Comparison of ENCODE assay signal across 12 mouse cellular contexts in genomic region chr4:139582346-139582745, GRCm38 (mm10). TPM values are rescaled to one million over a fixed set of nuclear protein-coding genes. Genes with fewer than 3 reads are reported as not detected.
DNase-seq lines count a peak whose midpoint lies in the region; ATAC-seq and TF ChIP-seq lines count a peak whose summit lies in the region.
"Had no signal": no experiment of that assay in that cellular context is flagged by ENCODE, and none has a peak within 500 bp of the region (broad histone marks: within the 10 kb centered on the region; RNA-seq: fewer than 3 reads in every experiment).

No protein-coding gene starts in this region.

- no peaks in the 10 kb centered on the region for H3K36me3 ChIP-seq in heart, embryonic 12.5 days
- H3K36me3 ChIP-seq in neural tube, embryonic 11.5 days (ENCODE audit: control insufficient read depth, insufficient read depth, low read length), result no peaks in the 10 kb centered on the region
- H3K36me3 ChIP-seq in limb, embryonic 11.5 days (ENCODE audit: control insufficient read depth, insufficient read depth, low read length), result no peaks in the 10 kb centered on the region
- no peaks in the 10 kb centered on the region for H3K36me3 ChIP-seq in stomach, postnatal 0 days (ENCODE audit: control insufficient read depth, insufficient read depth, low read length)

- H3K4me2 ChIP-seq in heart, embryonic 12.5 days, result no peak overlapping the region
- no peak overlapping the region for H3K4me2 ChIP-seq in neural tube, embryonic 11.5 days (ENCODE audit: low read depth)
- H3K4me2 ChIP-seq in limb, embryonic 11.5 days (ENCODE audit: low read depth, severe bottlenecking), result no peak overlapping the region
- no peak overlapping the region for H3K4me2 ChIP-seq in stomach, postnatal 0 days (replicated peaks; ENCODE audit: low read depth)

- H3K9ac ChIP-seq in heart, embryonic 12.5 days, result no peak overlapping the region
- no peak overlapping the region; the same call in 1 of the 2 replicates for H3K9ac ChIP-seq in neural tube, embryonic 11.5 days (ENCODE audit: low read length)
- peak overlapping the region; percentile 40; the same call in 1 of the 2 replicates for H3K9ac ChIP-seq in limb, embryonic 11.5 days (ENCODE audit: low read length)
- H3K9ac ChIP-seq in stomach, postnatal 0 days (ENCODE audit: low read length), result no peak overlapping the region

- H3K9me3 ChIP-seq in heart, embryonic 12.5 days (replicated peaks), result no peaks in the 10 kb centered on the region
- no peaks in the 10 kb centered on the region for H3K9me3 ChIP-seq in neural tube, embryonic 11.5 days (ENCODE audit: control insufficient read depth, low read length)
- no peaks in the 10 kb centered on the region for H3K9me3 ChIP-seq in limb, embryonic 11.5 days (ENCODE audit: control insufficient read depth, low read length)
- H3K9me3 ChIP-seq in stomach, postnatal 0 days (ENCODE audit: control insufficient read depth, low read length), result no peaks in the 10 kb centered on the region

- ATAC-seq in heart, embryonic 12.5 days (ENCODE audit: insufficient number of reproducible peaks, low FRiP score), result no peak
- no peak for ATAC-seq in neural tube, embryonic 11.5 days (ENCODE audit: insufficient read depth, low FRiP score, low TSS enrichment)
- no peak for ATAC-seq in limb, embryonic 11.5 days (ENCODE audit: insufficient number of reproducible peaks, low FRiP score, low TSS enrichment, low read depth)
- no peak for ATAC-seq in stomach, postnatal 0 days (ENCODE audit: low FRiP score, low TSS enrichment)

- H3K27me3 ChIP-seq in heart, embryonic 12.5 days (replicated peaks), result no peaks in the 10 kb centered on the region
- no peaks in the 10 kb centered on the region for H3K27me3 ChIP-seq in neural tube, embryonic 11.5 days (ENCODE audit: control insufficient read depth, insufficient read depth, low read length)
- H3K27me3 ChIP-seq in limb, embryonic 11.5 days (ENCODE audit: control insufficient read depth, insufficient read depth, low read length), result no peaks in the 10 kb centered on the region
- H3K27me3 ChIP-seq in stomach, postnatal 0 days (ENCODE audit: control insufficient read depth, insufficient read depth, low read length), result no peaks in the 10 kb centered on the region

- TF ChIP-seq EP300 in stomach, postnatal 0 days (optimal IDR thresholded peaks at IDR 0.05), result no peak

- 76% methylated on average over 6 of the region's 6 CpGs for WGBS in heart, embryonic 12.5 days
- WGBS in neural tube, embryonic 11.5 days, result 78% methylated on average over 6 of the region's 6 CpGs
- WGBS in limb, embryonic 11.5 days, result 83% methylated on average over 6 of the region's 6 CpGs
- 73% methylated on average over 6 of the region's 6 CpGs for WGBS in stomach, postnatal 0 days

- H3K4me3 ChIP-seq in heart, embryonic 12.5 days, result no peak overlapping the region
- H3K4me3 ChIP-seq in neural tube, embryonic 11.5 days (ENCODE audit: low read depth, low read length), result no peak overlapping the region
- no peak overlapping the region for H3K4me3 ChIP-seq in limb, embryonic 11.5 days (ENCODE audit: low read depth, low read length)
- H3K4me3 ChIP-seq in stomach, postnatal 0 days (ENCODE audit: low read depth, low read length), result no peak overlapping the region

- peaks cover 93% of the 10 kb centered on the region for H3K4me1 ChIP-seq in heart, embryonic 12.5 days (replicated peaks)
- peaks cover 63% of the 10 kb centered on the region for H3K4me1 ChIP-seq in neural tube, embryonic 11.5 days (ENCODE audit: control insufficient read depth, insufficient read depth, low read length)
- peaks cover 47% of the 10 kb centered on the region for H3K4me1 ChIP-seq in limb, embryonic 11.5 days (ENCODE audit: control insufficient read depth, insufficient read depth, low read length)
- peaks cover 24% of the 10 kb centered on the region for H3K4me1 ChIP-seq in stomach, postnatal 0 days (replicated peaks; ENCODE audit: control insufficient read depth, insufficient read depth)

- intact Hi-C loops in heart, postnatal 10 days (cut with DNase I), result no loop called here

- no peak for DNase-seq in heart, postnatal 10 days
- no peak for DNase-seq in neural tube, embryonic 11.5 days (ENCODE audit: low spot score)
- DNase-seq in neural tube, embryonic 10.5 days (ENCODE audit: extremely low spot score, low spot score), result no peak
- DNase-seq in limb, embryonic 11.5 days (ENCODE audit: low spot score), result no peak
- DNase-seq in stomach, postnatal 0 days (ENCODE audit: low spot score), result no peak
- no peak for DNase-seq in layer of hippocampus, adult 9-10 months (ENCODE audit: low spot score)
- DNase-seq in frontal cortex, postnatal 14 days (ENCODE audit: low spot score in 2 of 2), result no peak

- peak overlapping the region; percentile 90; the same call in 1 of the 2 replicates for H3K27ac ChIP-seq in heart, embryonic 12.5 days (ENCODE audit: poor library complexity, severe bottlenecking)
- H3K27ac ChIP-seq in neural tube, embryonic 11.5 days (ENCODE audit: low read depth, low read length), result peak overlapping the region; percentile 95
- H3K27ac ChIP-seq in limb, embryonic 11.5 days (replicated peaks; ENCODE audit: low read depth, low read length), result no peak overlapping the region
- H3K27ac ChIP-seq in stomach, postnatal 0 days (replicated peaks), result peak overlapping the region; percentile 84; the same call in 1 of the 2 replicates

- TF ChIP-seq CTCF in stomach, postnatal 0 days (IDR thresholded peaks at IDR 0.05; ENCODE audit: low read depth), result no peak

RNA-seq across cellular contexts. Expression of gene Gm21969, which starts 20.6 kb away (rescaled TPM):
- not detected in 2 replicates for polyA plus RNA-seq in heart, embryonic 12.5 days (2016; fragmentation: Nextera tagmentation; extraction: Ambion mirVana)
- total RNA-seq in heart, postnatal 10 days (2021), result not detected
- polyA plus RNA-seq in neural tube, embryonic 11.5 days (2014; fragmentation: Nextera tagmentation; extraction: Ambion mirVana), result not detected in 2 replicates
- polyA plus RNA-seq in limb, embryonic 11.5 days (2014; fragmentation: Nextera tagmentation; extraction: Ambion mirVana), result not detected in 2 replicates
- polyA plus RNA-seq in stomach, postnatal 0 days (2015; fragmentation: Nextera tagmentation; extraction: Ambion mirVana), result not detected in 2 replicates
- total RNA-seq: common myeloid progenitor, adult 5-6 weeks; gastrocnemius, postnatal 36 days; left cerebral cortex, postnatal 25 days had no signal
- polyA plus RNA-seq: forebrain, embryonic 11.5 days had no signal

RNA-seq across cellular contexts. Expression of gene Aldh4a1, which starts 40.3 kb away (rescaled TPM):
- polyA plus RNA-seq in heart, embryonic 12.5 days (2016; fragmentation: Nextera tagmentation; extraction: Ambion mirVana), result 22.7 and 23.2 TPM in 2 replicates
- 10 to 100 TPM; 15.6 to 15.7 TPM for total RNA-seq in heart, postnatal 10 days (2021)
- 13.9 and 16.2 TPM in 2 replicates for polyA plus RNA-seq in neural tube, embryonic 11.5 days (2014; fragmentation: Nextera tagmentation; extraction: Ambion mirVana)
- polyA plus RNA-seq in limb, embryonic 11.5 days (2014; fragmentation: Nextera tagmentation; extraction: Ambion mirVana), result 15.4 and 17.0 TPM in 2 replicates
- polyA plus RNA-seq in stomach, postnatal 0 days (2015; fragmentation: Nextera tagmentation; extraction: Ambion mirVana), result 12.9 and 14.7 TPM in 2 replicates

RNA-seq across cellular contexts. Expression of gene Iffo2, which starts 52.0 kb away (rescaled TPM):
- polyA plus RNA-seq in heart, embryonic 12.5 days (2016; fragmentation: Nextera tagmentation; extraction: Ambion mirVana), result 4.8 and 4.9 TPM in 2 replicates
- total RNA-seq in heart, postnatal 10 days (2021), result 10 to 100 TPM; 11.5 to 13.0 TPM
- polyA plus RNA-seq in neural tube, embryonic 11.5 days (2014; fragmentation: Nextera tagmentation; extraction: Ambion mirVana), result 2.8 and 3.4 TPM in 2 replicates
- polyA plus RNA-seq in limb, embryonic 11.5 days (2014; fragmentation: Nextera tagmentation; extraction: Ambion mirVana), result 3.7 and 3.9 TPM in 2 replicates
- polyA plus RNA-seq in stomach, postnatal 0 days (2015; fragmentation: Nextera tagmentation; extraction: Ambion mirVana), result 3.8 and 4.0 TPM in 2 replicates
